24 mouse cellular contexts compared by ENCODE assay signal in the genomic region with DNA sequence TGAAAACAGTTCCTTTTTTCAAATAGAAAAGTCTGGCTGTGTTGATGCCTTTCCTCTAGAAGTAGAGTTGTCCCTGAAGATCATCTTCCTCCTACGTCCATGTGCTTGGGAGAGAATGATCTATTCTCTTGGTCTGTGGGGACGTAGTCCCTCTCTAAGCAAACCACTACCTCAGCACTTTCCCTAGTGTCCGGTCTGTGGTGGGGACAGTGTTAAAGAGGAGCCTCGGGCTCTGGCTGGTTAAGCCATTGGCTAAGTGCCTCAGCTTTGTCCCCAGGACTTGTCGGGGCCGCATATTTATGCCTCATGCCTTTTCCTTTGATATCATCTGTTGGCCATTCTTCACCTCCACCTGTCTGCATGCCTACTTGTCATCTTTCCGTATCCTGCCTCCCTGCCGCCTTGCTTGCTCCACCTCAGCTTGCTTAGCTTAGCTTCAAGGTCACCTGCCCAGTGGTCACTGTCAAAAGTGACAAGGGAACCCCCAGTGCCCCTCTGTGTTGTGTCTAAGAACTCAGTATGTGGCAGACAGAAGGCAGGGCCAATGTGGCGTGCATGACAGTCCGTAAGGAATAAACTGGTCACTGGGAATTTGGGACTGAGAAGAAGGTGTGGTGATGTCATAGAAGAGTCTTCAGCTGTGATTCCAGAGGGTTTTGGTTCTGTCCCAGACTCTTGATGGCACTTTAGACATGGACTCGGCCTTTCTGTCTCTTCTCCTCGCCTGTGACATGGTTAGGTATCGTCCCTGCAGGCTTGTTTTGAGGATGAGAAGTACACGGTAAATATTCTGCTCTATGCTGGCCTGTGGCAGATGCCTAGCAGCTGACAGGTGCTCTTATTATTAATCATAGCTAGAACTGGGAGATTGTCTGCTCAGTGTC. TPM values are rescaled to one million over a fixed set of nuclear protein-coding genes. Genes with fewer than 3 reads are reported as not detected.
DNase-seq lines count a peak whose midpoint lies in the region; TF ChIP-seq lines count a peak whose summit lies in the region.
"Had no signal": no experiment of that assay in that cellular context is flagged by ENCODE, and none has a peak within 500 bp of the region (broad histone marks: within the 10 kb centered on the region; RNA-seq: fewer than 3 reads in every experiment).

No protein-coding gene starts in this region.

- peak overlapping the region; percentile 87 for H3K27ac ChIP-seq in left cerebral cortex, adult 2 months
- peak overlapping the region; percentile 65 for H3K27ac ChIP-seq in macrophage
- H3K27ac ChIP-seq: embryonic facial prominence, embryonic 13.5 days; hindbrain, embryonic 15.5 days; intestine, embryonic 15.5 days; liver, embryonic 14.5 days; midbrain, embryonic 10.5 days; neural tube, embryonic 13.5 days had no signal

- no peak overlapping the region for H3K4me3 ChIP-seq in left cerebral cortex, adult 2 months
- H3K4me3 ChIP-seq in macrophage (ENCODE audit: inconsistent target): no peak overlapping the region
- H3K4me3 ChIP-seq: embryonic facial prominence, embryonic 13.5 days; erythroblast, embryonic 14.5 days; gastrocnemius, adult 2 months; hindbrain, embryonic 15.5 days; intestine, embryonic 15.5 days; midbrain, embryonic 10.5 days; myocyte; neural tube, embryonic 13.5 days had no signal

- no peak for TF ChIP-seq CTCF in left cerebral cortex, adult 2 months (IDR thresholded peaks at IDR 0.05)

- peak; percentile 31 to 52 for DNase-seq in cerebellum, adult 18-20 months
- no peak for DNase-seq in cerebellum, adult 11 months
- peak; percentile 93 for DNase-seq in heart, adult 11 months
- no peak for DNase-seq in heart, adult 8-10 months (ENCODE audit: low spot score)
- DNase-seq in left cerebral cortex, adult 2 months (ENCODE audit: extremely low spot score in 1 of 2, low spot score in 2 of 2): no peak
- no peak for DNase-seq in left cerebral cortex, postnatal 36 days (ENCODE audit: low spot score in 2 of 2)
- DNase-seq: adrenal gland, postnatal 25 days; embryo, embryonic 11 days; gastrocnemius, adult 2 months; kidney, adult 9 months; kidney, postnatal 25 days; lung, embryonic 14.5 days; retina, postnatal 1 day; spleen, adult 18-20 months; thymus, postnatal 14 days had no signal

- H3K79me2 ChIP-seq in macrophage (ENCODE audit: inconsistent target): peaks cover 95% of the 10 kb centered on the region

- WGBS in macrophage (ENCODE audit: missing documents): 76% methylated on average over 14 of the region's 14 CpGs

- intact Hi-C loops in left cerebral cortex, adult 2 months (cut with DNase I): loop anchor here (2.0 to 10.0 kb wide), 2 partner anchors 32 to 580 kb away; no protein-coding TSS in a partner anchor
- intact Hi-C loops in left cerebral cortex, postnatal 36 days (cut with DNase I): no loop called here

- H3K36me3 ChIP-seq in macrophage (ENCODE audit: inconsistent target): no peaks in the 10 kb centered on the region
- H3K36me3 ChIP-seq: embryonic facial prominence, embryonic 13.5 days; hindbrain, embryonic 15.5 days; intestine, embryonic 15.5 days; midbrain, embryonic 10.5 days; neural tube, embryonic 13.5 days had no signal

RNA-seq across cellular contexts. Expression of a gene that starts 9.9 kb away (rescaled TPM):
- total RNA-seq in heart, adult 8-10 months (2022): 10 to 100 TPM in 2 of 4 experiments, 1 to 10 TPM in 2; 6.8 to 11.1 (median 9.0) TPM
- total RNA-seq in left cerebral cortex, adult 2 months (2021): 10 to 100 TPM; 54.9 to 55.6 TPM
- total RNA-seq in left cerebral cortex, postnatal 36 days (2021): 10 to 100 TPM; 41.4 to 47.3 TPM
- total RNA-seq in macrophage (2018; cell fraction: chromatin; rRNA removed): 100 to 1,000 TPM in 7 of 26 experiments, 10 to 100 TPM in 19; 20.6 to 207 (median 44.1) TPM
- 10 to 100 TPM; 13.2 to 54.2 (median 18.2) TPM for total RNA-seq in macrophage (2018; cell fraction: cytosol; rRNA removed)
- total RNA-seq in macrophage (2018; cell fraction: nucleus; rRNA removed): 100 to 1,000 TPM in 2 of 26 experiments, 10 to 100 TPM in 24; 20.7 to 143 (median 40.1) TPM
- 9.5 to 17.6 TPM (median 12.1 TPM) in 3 replicates for polyA plus RNA-seq in macrophage (2018)

Comparison
In these comparisons a context has a peak if more than half of its experiments do, and no peak if none do; other contexts are left out.
1. DNase-seq: peak in cerebellum, adult 18-20 months (2 of 2) and heart, adult 11 months (single experiment); none in cerebellum, adult 11 months (single experiment), heart, adult 8-10 months (single experiment), left cerebral cortex, adult 2 months (0 of 2) and left cerebral cortex, postnatal 36 days (0 of 2).